In the genomic region with DNA sequence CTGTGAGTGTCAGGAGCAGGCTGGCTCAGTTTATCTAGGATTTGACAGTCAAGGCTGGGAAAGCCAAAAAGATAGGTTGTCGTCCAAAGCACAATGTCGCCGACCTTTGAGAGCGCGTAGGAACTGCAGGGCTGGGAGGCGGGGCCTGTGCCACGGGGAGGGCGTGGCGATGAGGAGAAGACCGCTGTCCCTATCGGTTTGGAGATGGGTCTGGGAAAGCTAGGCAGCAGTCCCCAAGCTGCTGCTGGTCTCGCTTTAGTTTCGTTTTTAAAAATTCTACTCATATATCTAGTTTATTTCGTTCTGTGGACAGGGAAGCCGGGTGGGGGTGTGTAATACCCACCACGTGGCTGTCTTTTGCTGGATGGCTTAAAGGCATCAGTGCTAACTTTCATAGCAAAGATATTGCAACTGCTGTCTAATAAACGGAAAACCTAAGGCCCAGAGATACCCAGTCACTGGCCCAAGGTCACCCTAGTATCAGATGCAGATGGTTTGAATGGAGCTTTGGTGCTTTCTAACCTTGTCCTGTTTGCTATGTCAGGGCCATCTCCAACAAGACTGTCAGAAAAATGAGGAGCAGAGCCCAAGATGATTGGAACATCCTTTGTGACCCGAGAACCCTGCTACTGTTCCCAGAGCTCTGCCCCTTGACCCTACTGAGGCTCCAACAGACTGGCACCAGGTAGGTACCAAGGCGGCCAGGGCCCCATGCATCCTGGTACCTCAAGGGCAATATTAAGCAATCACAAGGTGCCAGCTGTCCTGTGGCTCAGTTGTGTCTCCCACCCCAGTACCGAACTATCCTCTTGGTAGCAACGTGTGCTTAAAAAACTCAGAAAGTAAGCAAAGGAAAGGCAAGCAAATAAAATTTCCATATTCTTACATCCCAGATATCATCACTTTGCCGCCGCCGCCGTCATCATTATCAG, we compare ENCODE assay signal across 8 mouse cellular contexts. TPM values are rescaled to one million over a fixed set of nuclear protein-coding genes. Genes with fewer than 3 reads are reported as not detected.
DNase-seq lines count a peak whose midpoint lies in the region; ATAC-seq lines count a peak whose summit lies in the region.

No protein-coding gene starts in this region.

- no peak overlapping the region for H3K27ac ChIP-seq in intestine, embryonic 15.5 days
- H3K27ac ChIP-seq in limb, embryonic 10.5 days = no peak overlapping the region
- H3K27ac ChIP-seq in midbrain, embryonic 11.5 days (ENCODE audit: low read depth, low read length) = no peak overlapping the region

- peak; percentile 80 for DNase-seq in adrenal gland, adult 18-20 months (ENCODE audit: low spot score in 2 of 2)
- peak; percentile 89 for DNase-seq in embryo, embryonic 10.5 days (ENCODE audit: low spot score)
- peak; percentile 61 to 81 for DNase-seq in gastrocnemius, postnatal 4 days (ENCODE audit: low spot score in 2 of 2)
- DNase-seq in limb, embryonic 10.5 days (ENCODE audit: low spot score) = peak; percentile 71
- DNase-seq in midbrain, embryonic 11.5 days (ENCODE audit: low spot score, missing footprints) = peak; percentile 97
- DNase-seq in right cerebral cortex, postnatal 4 days = peak; percentile 73
- peak; percentile 85 for DNase-seq in yolk sac, embryonic 10.5 days (ENCODE audit: low spot score)

- H3K9ac ChIP-seq in intestine, embryonic 15.5 days = peak overlapping the region; percentile 38; the same call in 1 of the 2 replicates
- H3K9ac ChIP-seq in midbrain, embryonic 11.5 days (ENCODE audit: low read length) = no peak overlapping the region

- peaks cover 16% of the 10 kb centered on the region for H3K4me1 ChIP-seq in intestine, embryonic 15.5 days (replicated peaks)
- H3K4me1 ChIP-seq in limb, embryonic 10.5 days = peaks cover 21% of the 10 kb centered on the region
- no peaks in the 10 kb centered on the region for H3K4me1 ChIP-seq in midbrain, embryonic 11.5 days (ENCODE audit: control insufficient read depth, insufficient read depth, low read length)

- ATAC-seq in intestine, embryonic 15.5 days = peak; percentile 85
- peak; percentile 58 for ATAC-seq in midbrain, embryonic 11.5 days (ENCODE audit: low FRiP score)

- no peaks in the 10 kb centered on the region for H3K36me3 ChIP-seq in intestine, embryonic 15.5 days
- H3K36me3 ChIP-seq in limb, embryonic 10.5 days = no peaks in the 10 kb centered on the region
- no peaks in the 10 kb centered on the region; the same call in 1 of the 2 replicates for H3K36me3 ChIP-seq in midbrain, embryonic 11.5 days (ENCODE audit: control insufficient read depth, insufficient read depth, low read length)

- no peaks in the 10 kb centered on the region for H3K9me3 ChIP-seq in intestine, embryonic 15.5 days
- H3K9me3 ChIP-seq in limb, embryonic 10.5 days (replicated peaks) = no peaks in the 10 kb centered on the region
- no peaks in the 10 kb centered on the region for H3K9me3 ChIP-seq in midbrain, embryonic 11.5 days (ENCODE audit: control insufficient read depth, low read length)

- H3K27me3 ChIP-seq in intestine, embryonic 15.5 days (replicated peaks) = no peaks in the 10 kb centered on the region; the same call in 1 of the 2 replicates
- peaks cover 30% of the 10 kb centered on the region for H3K27me3 ChIP-seq in limb, embryonic 10.5 days (ENCODE audit: low read depth, poor library complexity, severe bottlenecking)
- H3K27me3 ChIP-seq in midbrain, embryonic 11.5 days (ENCODE audit: control insufficient read depth, insufficient read depth, low read length) = peaks cover 2% of the 10 kb centered on the region; the same call in 1 of the 2 replicates

- WGBS in intestine, embryonic 15.5 days = 18% methylated on average over 25 of the region's 25 CpGs
- WGBS in limb, embryonic 10.5 days = 25% methylated on average over 25 of the region's 25 CpGs
- WGBS in midbrain, embryonic 11.5 days = 25% methylated on average over 25 of the region's 25 CpGs

- peak overlapping the region; percentile 38 for H3K4me3 ChIP-seq in intestine, embryonic 15.5 days (replicated peaks)
- peak overlapping the region; percentile 47 for H3K4me3 ChIP-seq in limb, embryonic 10.5 days
- no peak overlapping the region for H3K4me3 ChIP-seq in midbrain, embryonic 11.5 days (ENCODE audit: low read depth, low read length)

- H3K4me2 ChIP-seq in intestine, embryonic 15.5 days (replicated peaks) = peak overlapping the region; percentile 68
- peak overlapping the region; percentile 44 for H3K4me2 ChIP-seq in midbrain, embryonic 11.5 days

RNA-seq across cellular contexts. Expression of a gene that starts 31.6 kb away (rescaled TPM):
- 1 to 10 TPM; 1.1 to 1.2 TPM for total RNA-seq in adrenal gland, adult 18-20 months (2021)
- total RNA-seq in gastrocnemius, postnatal 4 days (2021) = 1 to 10 TPM; 6.1 to 8.5 TPM
- polyA plus RNA-seq in intestine, embryonic 15.5 days (2015; fragmentation: Nextera tagmentation; extraction: Ambion mirVana) = 5.1 and 6.5 TPM in 2 replicates
- 12.3 and 12.6 TPM in 2 replicates for polyA plus RNA-seq in limb, embryonic 10.5 days (2016; fragmentation: Nextera tagmentation; extraction: Ambion mirVana)
- 3.8 and 6.4 TPM in 2 replicates for polyA plus RNA-seq in midbrain, embryonic 11.5 days (2014; fragmentation: Nextera tagmentation; extraction: Ambion mirVana)

RNA-seq across cellular contexts. Expression of a gene that starts 40.5 kb away (rescaled TPM):
- not detected for total RNA-seq in adrenal gland, adult 18-20 months (2021)
- total RNA-seq in gastrocnemius, postnatal 4 days (2021) = not detected
- polyA plus RNA-seq in intestine, embryonic 15.5 days (2015; fragmentation: Nextera tagmentation; extraction: Ambion mirVana) = 0.14 TPM in 1 of 2 replicates, not detected in the other
- 0.10 and 0.14 TPM in 2 replicates for polyA plus RNA-seq in limb, embryonic 10.5 days (2016; fragmentation: Nextera tagmentation; extraction: Ambion mirVana)
- polyA plus RNA-seq in midbrain, embryonic 11.5 days (2014; fragmentation: Nextera tagmentation; extraction: Ambion mirVana) = not detected in 2 replicates

RNA-seq across cellular contexts. Expression of a gene that starts 47.6 kb away (rescaled TPM):
- total RNA-seq in adrenal gland, adult 18-20 months (2021) = 10 to 100 TPM; 45.4 to 46.7 TPM
- total RNA-seq in gastrocnemius, postnatal 4 days (2021) = 10 to 100 TPM in 1 of 2 experiments, 1 to 10 TPM in 1; 9.6 to 10.9 TPM
- 6.6 and 6.9 TPM in 2 replicates for polyA plus RNA-seq in intestine, embryonic 15.5 days (2015; fragmentation: Nextera tagmentation; extraction: Ambion mirVana)
- 3.5 and 5.0 TPM in 2 replicates for polyA plus RNA-seq in limb, embryonic 10.5 days (2016; fragmentation: Nextera tagmentation; extraction: Ambion mirVana)
- polyA plus RNA-seq in midbrain, embryonic 11.5 days (2014; fragmentation: Nextera tagmentation; extraction: Ambion mirVana) = 3.6 and 3.7 TPM in 2 replicates

RNA-seq across cellular contexts. Expression of a gene that starts 54.1 kb away (rescaled TPM):
- total RNA-seq in adrenal gland, adult 18-20 months (2021) = 100 to 1,000 TPM; 129 to 141 TPM
- 10 to 100 TPM; 90.4 to 92.8 TPM for total RNA-seq in gastrocnemius, postnatal 4 days (2021)
- polyA plus RNA-seq in intestine, embryonic 15.5 days (2015; fragmentation: Nextera tagmentation; extraction: Ambion mirVana) = 246 and 261 TPM in 2 replicates
- polyA plus RNA-seq in limb, embryonic 10.5 days (2016; fragmentation: Nextera tagmentation; extraction: Ambion mirVana) = 184 and 188 TPM in 2 replicates
- 146 and 157 TPM in 2 replicates for polyA plus RNA-seq in midbrain, embryonic 11.5 days (2014; fragmentation: Nextera tagmentation; extraction: Ambion mirVana)

RNA-seq across cellular contexts. Expression of a gene that starts 55.8 kb away (rescaled TPM):
- total RNA-seq in adrenal gland, adult 18-20 months (2021) = 10 to 100 TPM; 16.6 to 19.1 TPM
- 10 to 100 TPM; 20.8 to 23.8 TPM for total RNA-seq in gastrocnemius, postnatal 4 days (2021)
- polyA plus RNA-seq in intestine, embryonic 15.5 days (2015; fragmentation: Nextera tagmentation; extraction: Ambion mirVana) = 1.2 and 1.6 TPM in 2 replicates
- polyA plus RNA-seq in limb, embryonic 10.5 days (2016; fragmentation: Nextera tagmentation; extraction: Ambion mirVana) = 2.8 and 3.1 TPM in 2 replicates
- 1.8 and 2.3 TPM in 2 replicates for polyA plus RNA-seq in midbrain, embryonic 11.5 days (2014; fragmentation: Nextera tagmentation; extraction: Ambion mirVana)
